15 mouse cellular contexts compared by ENCODE assay signal in the genomic region with DNA sequence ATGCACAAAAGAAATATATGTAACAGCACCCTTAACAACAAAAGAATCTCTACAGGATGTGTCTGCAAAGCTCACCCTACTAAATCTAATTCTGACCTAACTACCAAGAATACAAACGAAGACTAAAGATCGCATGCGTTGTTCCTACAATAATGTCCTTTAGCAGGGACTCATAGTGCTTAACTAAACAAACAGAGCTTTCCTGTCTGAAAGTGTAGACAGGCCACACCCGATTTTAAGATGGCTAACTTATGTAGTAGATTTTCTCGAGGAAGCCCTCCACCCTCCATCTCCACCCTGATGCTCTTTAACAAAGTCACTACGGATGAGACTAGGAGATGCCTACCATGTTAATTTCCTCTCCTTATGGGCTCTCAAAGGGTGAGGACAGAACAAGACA.
"Had no signal": no experiment of that assay in that cellular context is flagged by ENCODE, and none has a peak within 500 bp of the region (broad histone marks: within the 10 kb centered on the region; RNA-seq: fewer than 3 reads in every experiment).

No protein-coding gene starts in this region.

- H3K27me3 ChIP-seq: limb, embryonic 13.5 days; neural tube, embryonic 15.5 days had no signal

- H3K4me3 ChIP-seq: limb, embryonic 13.5 days; midbrain, embryonic 10.5 days; myocyte; neural tube, embryonic 15.5 days had no signal

- H3K36me3 ChIP-seq: limb, embryonic 13.5 days; midbrain, embryonic 10.5 days; neural tube, embryonic 15.5 days had no signal

- H3K9me3 ChIP-seq: limb, embryonic 13.5 days; midbrain, embryonic 10.5 days; neural tube, embryonic 15.5 days had no signal

- DNase-seq: kidney, postnatal 36 days; layer of hippocampus, adult 9-11 months; left cerebral cortex, postnatal 4 days; lung, adult 2 months; lung, postnatal 14 days; midbrain, embryonic 14.5 days; right cerebral cortex, adult 18-20 months; right cerebral cortex, postnatal 25 days; thymus, postnatal 4 days had no signal

- H3K9ac ChIP-seq: limb, embryonic 13.5 days; liver, embryonic 14.5 days; neural tube, embryonic 15.5 days had no signal

- H3K4me1 ChIP-seq: neural tube, embryonic 15.5 days had no signal

- H3K4me2 ChIP-seq: limb, embryonic 13.5 days; neural tube, embryonic 15.5 days had no signal

- H3K27ac ChIP-seq: kidney, postnatal 0 days; limb, embryonic 13.5 days; liver, embryonic 14.5 days; midbrain, embryonic 10.5 days; neural tube, embryonic 15.5 days had no signal
